Mouse (Mus musculus): ENCODE measurements around the gene Exph5. TPM values are rescaled to one million over a fixed set of nuclear protein-coding genes. Genes with fewer than 3 reads are reported as not detected.

The Exph5 gene
- total and polyA plus RNA-seq, 3 experiments, result 0.11 TPM; not detected in 2

DNA sequence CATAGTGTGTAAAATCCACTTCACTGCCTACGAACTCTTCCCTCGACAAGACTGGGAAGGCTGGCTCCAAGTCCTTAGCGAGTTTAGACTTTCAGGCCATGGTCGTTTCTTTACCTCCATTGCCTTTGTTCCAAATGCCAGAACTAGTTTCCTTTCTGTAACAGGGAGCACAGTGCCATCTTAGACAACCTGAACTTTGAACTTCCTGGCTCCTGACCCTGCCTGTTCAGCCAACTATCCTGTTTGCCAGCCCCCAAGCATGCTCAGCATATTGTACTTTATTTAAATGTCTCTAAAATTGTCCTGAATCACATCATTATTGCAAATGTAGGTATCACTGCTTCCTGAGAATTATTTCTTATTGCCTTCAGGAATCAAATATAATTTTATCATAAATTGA, 32.0 kb downstream of the Exph5 start:
- no peak for TF ChIP-seq GATA2 (IDR thresholded peaks at IDR 0.05; ENCODE audit: borderline replicate concordance, low read depth, low read length)
- no peak for TF ChIP-seq GATA1 (IDR thresholded peaks at IDR 0.05; ENCODE audit: borderline replicate concordance, low read length)
- no peak for TF ChIP-seq TAL1 (conservative IDR thresholded peaks at IDR 0.05; ENCODE audit: low read depth, low read length)
- no peak for TF ChIP-seq CTCF (IDR thresholded peaks at IDR 0.05; ENCODE audit: low read depth, low read length)
- TF ChIP-seq POLR2AphosphoS5 (IDR thresholded peaks at IDR 0.05; ENCODE audit: insufficient replicate concordance, low read depth, low read length), result no peak
- H3K27me3 ChIP-seq (ENCODE audit: insufficient read depth, low read length), result 0 out of 2 replicates have a peak, but pooled peaks cover 3% of the 10 kb centered on the region
- DNase-seq (ENCODE audit: low spot score), result no peak
- H3K9me3 ChIP-seq (replicated peaks), result no peaks in the 10 kb centered on the region
- H3K36me3 ChIP-seq (replicated peaks), result no peaks in the 10 kb centered on the region
- ATAC-seq (ENCODE audit: extremely low read depth, insufficient number of reproducible peaks, low FRiP score, poor library complexity, severe bottlenecking), result no peak
- H3K4me1 ChIP-seq (ENCODE audit: insufficient read depth, low read depth, low read length), result no peaks in the 10 kb centered on the region
- no peak overlapping the region for H3K4me3 ChIP-seq (ENCODE audit: low read depth, low read length)

- no peaks in the 10 kb centered on the region for H3K36me3 ChIP-seq (replicated peaks)
- ATAC-seq (ENCODE audit: extremely low read depth, insufficient number of reproducible peaks, low FRiP score, poor library complexity, severe bottlenecking), result no peak
- no peak for DNase-seq (ENCODE audit: low spot score)
- H3K4me1 ChIP-seq (ENCODE audit: insufficient read depth, low read depth, low read length), result no peaks in the 10 kb centered on the region
- TF ChIP-seq GATA1 (IDR thresholded peaks at IDR 0.05; ENCODE audit: borderline replicate concordance, low read length), result no peak
- TF ChIP-seq POLR2AphosphoS5 (IDR thresholded peaks at IDR 0.05; ENCODE audit: insufficient replicate concordance, low read depth, low read length), result no peak
- no peak for TF ChIP-seq CTCF (IDR thresholded peaks at IDR 0.05; ENCODE audit: low read depth, low read length)
- TF ChIP-seq GATA2 (IDR thresholded peaks at IDR 0.05; ENCODE audit: borderline replicate concordance, low read depth, low read length), result no peak
- no peak for TF ChIP-seq TAL1 (conservative IDR thresholded peaks at IDR 0.05; ENCODE audit: low read depth, low read length)
- H3K9me3 ChIP-seq (replicated peaks), result no peaks in the 10 kb centered on the region
- H3K4me3 ChIP-seq (ENCODE audit: low read depth, low read length), result no peak overlapping the region
- H3K27me3 ChIP-seq (ENCODE audit: insufficient read depth, low read length), result 0 out of 2 replicates have a peak, but pooled peaks cover 3% of the 10 kb centered on the region
These were observed 33.7 kb downstream of the Exph5 start for GRCm38 (mm10) chr9:53335131-53335530.

DNA sequence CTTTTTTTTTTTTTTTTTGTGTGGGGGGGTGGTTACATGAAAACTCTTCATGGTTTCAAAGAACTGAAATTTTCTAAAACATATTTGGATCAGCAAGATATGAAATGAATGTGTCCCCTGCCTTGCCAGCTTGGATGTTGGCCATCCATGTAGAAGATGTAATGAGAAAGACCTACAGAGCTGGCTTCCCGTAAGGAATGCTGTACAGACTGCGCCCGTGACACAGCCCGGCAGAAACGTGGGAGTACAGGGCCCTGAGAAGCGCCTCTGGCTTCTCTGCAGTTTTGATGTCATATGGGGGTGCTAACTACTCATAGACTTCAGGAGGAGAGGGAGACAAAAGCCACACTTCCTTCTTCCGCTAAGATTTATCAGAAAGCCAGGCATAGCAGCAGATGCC, 38.1 kb downstream of the Exph5 start:
- peaks cover 8% of the 10 kb centered on the region; the same call in 1 of the 2 replicates for H3K27me3 ChIP-seq (ENCODE audit: insufficient read depth, low read length)
- TF ChIP-seq GATA2 (IDR thresholded peaks at IDR 0.05; ENCODE audit: borderline replicate concordance, low read depth, low read length) (no peak), CTCF (IDR thresholded peaks at IDR 0.05; ENCODE audit: low read depth, low read length) (no peak), POLR2AphosphoS5 (IDR thresholded peaks at IDR 0.05; ENCODE audit: insufficient replicate concordance, low read depth, low read length) (no peak), GATA1 (IDR thresholded peaks at IDR 0.05; ENCODE audit: borderline replicate concordance, low read length) (no peak), TAL1 (conservative IDR thresholded peaks at IDR 0.05; ENCODE audit: low read depth, low read length) (no peak)
- ATAC-seq (ENCODE audit: extremely low read depth, insufficient number of reproducible peaks, low FRiP score, poor library complexity, severe bottlenecking), result no peak
- DNase-seq (ENCODE audit: low spot score), result no peak
- no peaks in the 10 kb centered on the region for H3K36me3 ChIP-seq (replicated peaks)
- no peaks in the 10 kb centered on the region for H3K4me1 ChIP-seq (ENCODE audit: insufficient read depth, low read depth, low read length)
- no peaks in the 10 kb centered on the region for H3K9me3 ChIP-seq (replicated peaks)
- H3K4me3 ChIP-seq (ENCODE audit: low read depth, low read length), result no peak overlapping the region

- no peaks in the 10 kb centered on the region for H3K4me1 ChIP-seq (ENCODE audit: insufficient read depth, low read depth, low read length)
- no peaks in the 10 kb centered on the region for H3K36me3 ChIP-seq (replicated peaks)
- DNase-seq (ENCODE audit: low spot score) (no peak), ATAC-seq (ENCODE audit: extremely low read depth, insufficient number of reproducible peaks, low FRiP score, poor library complexity, severe bottlenecking) (no peak)
- peaks cover 8% of the 10 kb centered on the region; the same call in 1 of the 2 replicates for H3K27me3 ChIP-seq (ENCODE audit: insufficient read depth, low read length)
- no peak overlapping the region for H3K4me3 ChIP-seq (ENCODE audit: low read depth, low read length)
- TF ChIP-seq TAL1 (conservative IDR thresholded peaks at IDR 0.05; ENCODE audit: low read depth, low read length) (no peak), GATA2 (IDR thresholded peaks at IDR 0.05; ENCODE audit: borderline replicate concordance, low read depth, low read length) (no peak), POLR2AphosphoS5 (IDR thresholded peaks at IDR 0.05; ENCODE audit: insufficient replicate concordance, low read depth, low read length) (no peak), CTCF (IDR thresholded peaks at IDR 0.05; ENCODE audit: low read depth, low read length) (no peak), GATA1 (IDR thresholded peaks at IDR 0.05; ENCODE audit: borderline replicate concordance, low read length) (no peak)
- no peaks in the 10 kb centered on the region for H3K9me3 ChIP-seq (replicated peaks)
These were observed 39.0 kb downstream of the Exph5 start for GRCm38 (mm10) chr9:53340328-53340916.

DNA sequence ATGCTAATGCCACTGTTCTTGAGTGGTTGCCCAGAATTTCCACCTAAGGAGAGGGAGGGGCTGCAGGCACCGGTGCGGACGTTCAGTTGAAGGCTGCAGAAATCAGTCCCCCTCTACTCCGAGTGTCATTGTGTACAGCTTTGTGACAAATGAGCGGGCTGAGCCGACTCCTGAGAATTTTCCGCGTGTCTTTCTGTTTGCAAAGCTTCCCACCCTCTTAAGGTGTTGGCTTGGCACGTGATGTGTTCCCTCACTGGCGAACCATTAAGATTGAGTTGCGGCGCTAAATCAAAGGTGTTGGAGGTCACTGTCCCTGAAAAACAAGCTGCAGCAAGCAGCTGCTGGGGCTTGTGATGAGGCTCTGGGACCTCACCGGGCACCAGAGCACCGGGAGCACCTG, 39.5 kb downstream of the Exph5 start:
- H3K4me1 ChIP-seq (ENCODE audit: insufficient read depth, low read depth, low read length), result no peaks in the 10 kb centered on the region
- no peak for TF ChIP-seq TAL1 (conservative IDR thresholded peaks at IDR 0.05; ENCODE audit: low read depth, low read length)
- no peak for TF ChIP-seq CTCF (IDR thresholded peaks at IDR 0.05; ENCODE audit: low read depth, low read length)
- TF ChIP-seq GATA2 (IDR thresholded peaks at IDR 0.05; ENCODE audit: borderline replicate concordance, low read depth, low read length), result no peak
- TF ChIP-seq POLR2AphosphoS5 (IDR thresholded peaks at IDR 0.05; ENCODE audit: insufficient replicate concordance, low read depth, low read length), result no peak
- no peak for TF ChIP-seq GATA1 (IDR thresholded peaks at IDR 0.05; ENCODE audit: borderline replicate concordance, low read length)
- no peaks in the 10 kb centered on the region for H3K9me3 ChIP-seq (replicated peaks)
- no peak overlapping the region for H3K4me3 ChIP-seq (ENCODE audit: low read depth, low read length)
- no peak for ATAC-seq (ENCODE audit: extremely low read depth, insufficient number of reproducible peaks, low FRiP score, poor library complexity, severe bottlenecking)
- DNase-seq (ENCODE audit: low spot score), result no peak
- H3K27me3 ChIP-seq (ENCODE audit: insufficient read depth, low read length), result peaks cover 8% of the 10 kb centered on the region; the same call in 1 of the 2 replicates
- H3K36me3 ChIP-seq (replicated peaks), result no peaks in the 10 kb centered on the region

GRCm38 (mm10) chr9:53341981-53342380, 40.5 kb downstream of the Exph5 start:
- Histone ChIP-seq H3K9me3 (replicated peaks) (no peaks in the 10 kb centered on the region), H3K4me3 (ENCODE audit: low read depth, low read length) (no peak overlapping the region), H3K36me3 (replicated peaks) (no peaks in the 10 kb centered on the region), H3K27me3 (ENCODE audit: insufficient read depth, low read length) (peaks cover 7% of the 10 kb centered on the region; the same call in 1 of the 2 replicates), H3K4me1 (ENCODE audit: insufficient read depth, low read depth, low read length) (no peaks in the 10 kb centered on the region)
- TF ChIP-seq GATA1 (IDR thresholded peaks at IDR 0.05; ENCODE audit: borderline replicate concordance, low read length) (no peak), GATA2 (IDR thresholded peaks at IDR 0.05; ENCODE audit: borderline replicate concordance, low read depth, low read length) (no peak)
- DNase-seq (ENCODE audit: low spot score) (no peak), ATAC-seq (ENCODE audit: extremely low read depth, insufficient number of reproducible peaks, low FRiP score, poor library complexity, severe bottlenecking) (no peak)
